Mouse (Mus musculus) liver, adult 2 months (tissue): Measurements from ENCODE around the gene Arhgef28. TPM values are rescaled to one million over a fixed set of nuclear protein-coding genes. Genes with fewer than 3 reads are reported as not detected.
A peak's percentile ranks its signal among the peaks of the same experiment; 100 is the strongest.

ENCODE experiments used
- DNase-seq: peaks from one replicate; pipeline ENCODE4 v3.0.0-alpha.2; 2011; ENCODE audit warnings: low read depth, low spot score; ENCODE audit errors: extremely low read depth
- H3K27ac ChIP-seq: fragments of 200-500 bp; replicated peaks from 2 replicates; pipeline ENCODE4 v1.5.1; 2012; ENCODE audit warnings: low read depth, mild to moderate bottlenecking, control low read depth, inconsistent platforms, low read length; ENCODE audit not compliant: insufficient read depth
- H3K27me3 ChIP-seq: fragments of 200-500 bp; 2 replicates; pipeline ENCODE4 v1.6.1; 2012; ENCODE audit warnings: mild to moderate bottlenecking, moderate library complexity, low read length, inconsistent platforms; ENCODE audit not compliant: control insufficient read depth, insufficient read depth
- H3K36me3 ChIP-seq: fragments of 200-500 bp; 2 replicates; pipeline ENCODE4 v1.6.1; 2012; ENCODE audit warnings: low read length, inconsistent platforms; ENCODE audit not compliant: control insufficient read depth, insufficient read depth
- H3K4me1 ChIP-seq: fragments of 200-500 bp; 2 replicates; pipeline ENCODE4 v1.6.1; 2011; ENCODE audit warnings: low read length; ENCODE audit not compliant: control insufficient read depth, insufficient read depth
- H3K4me3 ChIP-seq: fragments of 200-500 bp; 2 replicates; pipeline ENCODE4 v1.5.1; 2011; ENCODE audit warnings: low read depth, mild to moderate bottlenecking, control low read depth, low read length, moderate library complexity; ENCODE audit not compliant: insufficient read depth
- H3K79me2 ChIP-seq: fragments of 200-500 bp; 2 replicates; pipeline ENCODE4 v1.6.1; 2012; ENCODE audit warnings: inconsistent platforms, mild to moderate bottlenecking, low read length, moderate library complexity; ENCODE audit not compliant: control insufficient read depth, insufficient read depth
- H3K9ac ChIP-seq: fragments of 200-500 bp; 2 replicates; pipeline ENCODE4 v1.6.1; 2012; ENCODE audit warnings: low read depth, mild to moderate bottlenecking, control low read depth, inconsistent platforms, low read length
- CTCF ChIP-seq: fragments of 200-500 bp; IDR thresholded peaks from 2 replicates; pipeline ENCODE4 v1.5.1; 2011; ENCODE audit warnings: low read depth, low read length, control low read depth
- POLR2A ChIP-seq: fragments of 200-500 bp; IDR thresholded peaks from 2 replicates; pipeline ENCODE4 v1.6.1; 2011; ENCODE audit warnings: low read length, control low read depth; ENCODE audit not compliant: insufficient read depth; ENCODE audit errors: extremely low read depth
- WGBS: fragments of 180-500 bp; shearing (Covaris S2); methylation state at CpG from one replicate; pipeline ENCODE4 v1.1.7; 2018; 5-methylcytosine and 5-hydroxymethylcytosine counted together
- polyA plus RNA-seq: library from polyadenylated mRNA; depleted of rRNA; stranded (reverse); fragments of >200 nt; gene quantifications from 2 replicates; pipeline ENCODE4 v1.2.3, GENCODE M21; 2012
- total RNA-seq: library from RNA; depleted of rRNA; stranded (reverse); fragments of >200 nt; gene quantifications from 2 replicates; pipeline ENCODE4 v1.2.3, GENCODE M21; 2014

The Arhgef28 gene
- total and polyA plus RNA-seq, 2 experiments: 0.20 to 0.37 TPM

- H3K4me3 ChIP-seq: no peak overlapping the region
- no peak for DNase-seq
- 90% methylated on average over 3 of the region's 3 CpGs for WGBS
- no peak overlapping the region for H3K27ac ChIP-seq
- no peaks in the 10 kb centered on the region for H3K36me3 ChIP-seq
- H3K9ac ChIP-seq: no peak overlapping the region
- H3K27me3 ChIP-seq: no peaks in the 10 kb centered on the region
- H3K79me2 ChIP-seq: no peaks in the 10 kb centered on the region
- no peak for TF ChIP-seq CTCF
- no peak for TF ChIP-seq POLR2A
- H3K4me1 ChIP-seq: peaks cover 4% of the 10 kb centered on the region; the same call in 1 of the 2 replicates
These were observed 111.9 kb downstream of the Arhgef28 start for GRCm38 (mm10) chr13:98094332-98094731.

DNA sequence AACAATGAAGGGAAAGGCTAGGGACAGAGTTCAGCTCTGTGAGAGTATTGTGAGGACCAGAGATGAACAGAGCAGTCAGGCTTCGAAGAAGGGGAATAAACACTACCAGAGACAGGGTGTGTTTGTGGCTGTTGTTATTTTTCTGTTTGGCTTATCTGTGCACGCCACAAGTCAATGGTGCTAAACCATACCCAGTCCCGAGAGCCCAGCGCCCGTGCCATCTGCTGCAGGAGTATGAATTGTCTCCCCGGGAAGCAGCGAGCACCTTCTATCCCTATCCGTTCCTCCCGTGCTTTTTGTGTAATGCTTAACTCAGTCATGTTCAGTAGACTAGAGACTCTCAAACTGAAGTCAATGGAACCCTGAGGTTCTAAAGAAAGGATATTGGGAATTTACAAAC is 112.8 kb downstream of the Arhgef28 start:
- Histone ChIP-seq H3K36me3 (no peaks in the 10 kb centered on the region), H3K27me3 (no peaks in the 10 kb centered on the region), H3K27ac (no peak overlapping the region), H3K79me2 (no peaks in the 10 kb centered on the region), H3K9ac (no peak overlapping the region), H3K4me1 (peaks cover 4% of the 10 kb centered on the region; the same call in 1 of the 2 replicates), H3K4me3 (no peak overlapping the region)
- DNase-seq: no peak
- TF ChIP-seq CTCF: no peak
- no peak for TF ChIP-seq POLR2A
- 89% methylated on average over 9 of the region's 9 CpGs for WGBS

- H3K4me3 ChIP-seq: no peak overlapping the region
- H3K9ac ChIP-seq: no peak overlapping the region
- no peak for TF ChIP-seq POLR2A
- TF ChIP-seq CTCF: no peak
- H3K36me3 ChIP-seq: no peaks in the 10 kb centered on the region
- no peaks in the 10 kb centered on the region for H3K27me3 ChIP-seq
- no peak overlapping the region for H3K27ac ChIP-seq
- H3K79me2 ChIP-seq: no peaks in the 10 kb centered on the region
- peaks cover 4% of the 10 kb centered on the region; the same call in 1 of the 2 replicates for H3K4me1 ChIP-seq
- peak; percentile 10 for DNase-seq
- WGBS: 31% methylated on average over 12 of the region's 12 CpGs
These were observed 113.8 kb downstream of the Arhgef28 start for GRCm38 (mm10) chr13:98092354-98093002.

DNA sequence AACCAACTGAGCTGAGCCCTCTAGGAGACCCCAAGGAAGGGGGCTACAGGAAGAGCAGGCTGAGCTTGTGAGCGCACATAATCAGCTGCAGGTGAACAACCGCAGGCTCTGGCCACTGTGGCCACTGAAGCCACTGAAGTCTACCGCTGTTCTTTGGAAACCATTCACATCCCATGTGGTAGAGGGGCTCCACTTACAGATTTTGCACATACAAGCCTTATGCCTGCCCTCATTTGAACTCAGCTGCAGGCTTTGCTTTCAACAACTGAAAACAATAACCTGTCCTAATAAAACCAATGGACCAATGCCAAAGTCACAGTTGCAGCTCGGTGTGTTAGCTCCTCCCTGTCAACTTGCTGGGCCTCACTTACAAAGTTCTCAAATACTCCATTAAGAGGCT is 126.6 kb downstream of the Arhgef28 start:
- 83% methylated on average over 4 of the region's 4 CpGs for WGBS
- Histone ChIP-seq H3K36me3 (no peaks in the 10 kb centered on the region), H3K4me1 (no peaks in the 10 kb centered on the region), H3K4me3 (no peak overlapping the region), H3K79me2 (no peaks in the 10 kb centered on the region), H3K27ac (no peak overlapping the region), H3K27me3 (no peaks in the 10 kb centered on the region), H3K9ac (no peak overlapping the region)
- TF ChIP-seq CTCF (no peak), POLR2A (no peak)
- DNase-seq: no peak

DNA sequence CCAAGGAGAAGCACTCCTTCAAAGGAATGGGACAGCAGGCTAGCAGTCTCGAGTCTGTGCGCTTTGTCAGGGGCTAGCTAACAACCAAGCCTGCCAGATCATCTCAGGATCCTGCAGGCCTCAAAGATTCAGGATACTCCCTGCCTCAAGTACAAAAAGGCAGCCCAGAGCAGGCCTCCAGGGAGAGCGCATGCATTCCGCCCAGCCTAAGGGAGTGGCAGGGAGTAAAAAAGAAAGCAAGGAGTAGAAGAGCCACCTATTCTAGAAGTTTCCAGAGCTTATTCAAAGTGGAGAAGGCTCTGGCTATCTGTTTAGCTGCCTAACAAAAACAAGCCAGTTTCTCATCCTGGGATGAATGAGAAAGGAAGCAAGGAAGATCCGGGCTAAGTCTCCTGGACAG is 128.0 kb downstream of the Arhgef28 start:
- Histone ChIP-seq H3K9ac (no peak overlapping the region), H3K27me3 (no peaks in the 10 kb centered on the region), H3K79me2 (no peaks in the 10 kb centered on the region), H3K4me3 (no peak overlapping the region), H3K36me3 (no peaks in the 10 kb centered on the region), H3K4me1 (no peaks in the 10 kb centered on the region), H3K27ac (no peak overlapping the region)
- TF ChIP-seq POLR2A (no peak), CTCF (no peak)
- WGBS: 88% methylated on average over 5 of the region's 5 CpGs
- DNase-seq: no peak

GRCm38 (mm10) chr13:98077216-98077615 is 129.0 kb downstream of the Arhgef28 start:
- no peak for DNase-seq
- Histone ChIP-seq H3K27me3 (no peaks in the 10 kb centered on the region), H3K27ac (no peak overlapping the region), H3K4me3 (no peak overlapping the region), H3K9ac (no peak overlapping the region), H3K4me1 (no peaks in the 10 kb centered on the region), H3K36me3 (no peaks in the 10 kb centered on the region), H3K79me2 (no peaks in the 10 kb centered on the region)
- WGBS: 91% methylated on average over 12 of the region's 12 CpGs
- no peak for TF ChIP-seq CTCF
- no peak for TF ChIP-seq POLR2A
